Mouse (Mus musculus): ENCODE measurements at regions not wholly inside any gene's neighbourhood (a gene's known extent, or its start where the extent isn't known, plus 50 kb on each side); places are given as distances from the start of the nearest gene placed in this dataset.

DNA sequence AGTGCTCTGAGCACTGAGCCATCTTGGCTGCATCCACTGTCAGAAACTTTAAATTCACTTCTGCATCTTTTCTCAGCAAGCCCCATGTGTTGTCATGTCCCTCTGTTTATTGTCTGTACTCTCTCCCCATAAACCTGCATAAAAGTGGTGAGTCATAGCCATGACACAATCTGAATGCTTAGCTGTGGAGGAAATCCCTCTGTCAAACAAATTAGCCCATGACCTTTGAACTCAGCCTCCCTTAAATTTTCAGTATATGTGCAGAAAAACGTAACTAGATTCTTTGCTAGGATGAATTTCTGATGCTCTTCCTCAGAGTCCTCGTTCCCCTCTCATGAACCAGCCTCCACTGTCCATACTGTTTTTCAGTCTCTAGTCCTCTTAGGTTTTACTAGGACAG lies 337.4 kb upstream of the Meis1 start:
- no peak for TF ChIP-seq CTCF (IDR thresholded peaks at IDR 0.05; ENCODE audit: low read depth, low read length)
- TF ChIP-seq POLR2A (IDR thresholded peaks at IDR 0.05; ENCODE audit: borderline replicate concordance, low read depth, low read length) = no peak

All from bone marrow macrophage, adult 2 months (primary cell).